Mouse (Mus musculus) ES-E14 (cell line): Measurements from ENCODE around the gene Kank1. TPM values are rescaled to one million over a fixed set of nuclear protein-coding genes. Genes with fewer than 3 reads are reported as not detected.
A peak's percentile ranks its signal among the peaks of the same experiment; 100 is the strongest.

Experiments used
- DNase-seq: peaks from one replicate; pipeline ENCODE4 v3.0.0-alpha.2; 2013; ENCODE audit warnings: low read depth, low spot score
- H3K27ac ChIP-seq: 2 replicates; pipeline ENCODE4 v1.5.1; 2012; ENCODE audit warnings: low read depth, mild to moderate bottlenecking, low read length, moderate library complexity, mixed read lengths; ENCODE audit not compliant: poor library complexity, insufficient read depth, severe bottlenecking
- H3K36me3 ChIP-seq: 2 replicates; pipeline ENCODE4 v1.6.1; 2012; ENCODE audit warnings: mild to moderate bottlenecking, low read length, moderate library complexity, mixed read lengths; ENCODE audit not compliant: control insufficient read depth, poor library complexity, insufficient read depth, severe bottlenecking
- H3K4me1 ChIP-seq, 2 experiments: fragments of 150-350 bp in 1 of 2; sonication (generic) in 1 of 2; 2 replicates each; pipeline ENCODE4 v1.6.1; 2012; ENCODE audit warnings: low read length in 2 of 2, mild to moderate bottlenecking in 1 of 2, mixed read lengths in 1 of 2; ENCODE audit not compliant: control insufficient read depth in 2 of 2, insufficient read depth in 2 of 2, poor library complexity in 1 of 2
- H3K4me3 ChIP-seq, 2 experiments: fragments of 150-350 bp in 1 of 2; sonication (generic) in 1 of 2; 2 replicates each; pipeline ENCODE4 v1.5.1; 2012; ENCODE audit warnings: low read length in 2 of 2, low read depth in 1 of 2, mild to moderate bottlenecking in 1 of 2, mixed read lengths in 1 of 2; ENCODE audit not compliant: insufficient read depth in 1 of 2, poor library complexity in 1 of 2, severe bottlenecking in 1 of 2
- H3K9ac ChIP-seq: 2 replicates; pipeline ENCODE4 v1.6.1; 2012; ENCODE audit warnings: low read depth, mild to moderate bottlenecking, low read length, mixed read lengths; ENCODE audit not compliant: poor library complexity, insufficient read depth, severe bottlenecking
- H3K9me3 ChIP-seq: fragments of 150-350 bp; sonication (generic); 2 replicates; pipeline ENCODE4 v1.6.1; 2012; ENCODE audit warnings: low read depth, mild to moderate bottlenecking, low read length; ENCODE audit not compliant: control insufficient read depth, insufficient read depth
- CHD2 ChIP-seq: IDR thresholded peaks from 2 replicates; pipeline ENCODE4 v1.6.1; 2014; ENCODE audit warnings: mild to moderate bottlenecking, low read depth, low read length, inconsistent platforms
- HCFC1 ChIP-seq: IDR thresholded peaks from 2 replicates; pipeline ENCODE4 v1.6.1; 2012; ENCODE audit warnings: low read length, inconsistent platforms, borderline replicate concordance; ENCODE audit not compliant: insufficient read depth
- MAFK ChIP-seq: IDR thresholded peaks from 2 replicates; pipeline ENCODE4 v1.6.1; 2014; ENCODE audit warnings: mild to moderate bottlenecking, low read depth, low read length, inconsistent platforms; ENCODE audit not compliant: insufficient read depth
- ZC3H11A ChIP-seq: IDR thresholded peaks from 2 replicates; pipeline ENCODE4 v1.6.1; 2012; ENCODE audit warnings: low read depth, mild to moderate bottlenecking, inconsistent platforms, low read length, borderline replicate concordance
- ZNF384 ChIP-seq: IDR thresholded peaks from 2 replicates; pipeline ENCODE4 v1.6.1; 2012; ENCODE audit warnings: low read depth, low read length, inconsistent platforms
- in situ Hi-C, 2 experiments: fragments of 600-800 bp; cut with MboI; formaldehyde crosslinking; loops; one replicate each; pipeline ENCODE4 v1.15.1; 2025; ENCODE audit warnings: low sequenced_read_pairs in 2 of 2, inconsistent platforms in 1 of 2; ENCODE audit not compliant: unreplicated experiment in 2 of 2
- total RNA-seq: library from RNA; depleted of rRNA; stranded (reverse); fragments of 300-350 nt; gene quantifications from 2 replicates; pipeline ENCODE4 v1.2.3, GENCODE M21; 2012

Gene Kank1
- total RNA-seq, 1 experiment, result 9.8 TPM

GRCm38 (mm10) chr19:25373594-25373993 lies 136.8 kb downstream of the Kank1 start:
- in situ Hi-C loops, result no loop called here
- Histone ChIP-seq H3K4me1 (peaks cover 0 to 13% of the 10 kb centered on the region in 2 experiments; a peak in 1 of 4 replicates), H3K4me3 (no peak overlapping the region), H3K9me3 (no peaks in the 10 kb centered on the region), H3K36me3 (no peaks in the 10 kb centered on the region), H3K9ac (no peak overlapping the region), H3K27ac (no peak overlapping the region)
- no peak for DNase-seq
- TF ChIP-seq ZC3H11A (no peak), CHD2 (no peak), MAFK (no peak), HCFC1 (no peak), ZNF384 (no peak)

- no peaks in the 10 kb centered on the region for H3K36me3 ChIP-seq
- no peak for TF ChIP-seq MAFK
- no peak for TF ChIP-seq HCFC1
- no peak for TF ChIP-seq ZC3H11A
- TF ChIP-seq ZNF384, result no peak
- TF ChIP-seq CHD2, result no peak
- no peak overlapping the region for H3K9ac ChIP-seq
- peaks cover 0 to 13% of the 10 kb centered on the region in 2 experiments; a peak in 1 of 4 replicates for H3K4me1 ChIP-seq
- in situ Hi-C loops, result no loop called here
- no peaks in the 10 kb centered on the region for H3K9me3 ChIP-seq
- no peak for DNase-seq
- no peak overlapping the region for H3K27ac ChIP-seq
- no peak overlapping the region for H3K4me3 ChIP-seq
These were observed 137.4 kb downstream of the Kank1 start for GRCm38 (mm10) chr19:25374191-25374590.

- TF ChIP-seq MAFK, result no peak
- no peak for TF ChIP-seq CHD2
- no peak for TF ChIP-seq HCFC1
- TF ChIP-seq ZC3H11A, result no peak
- no peak for TF ChIP-seq ZNF384
- H3K9me3 ChIP-seq, result no peaks in the 10 kb centered on the region
- no peak overlapping the region for H3K4me3 ChIP-seq
- H3K27ac ChIP-seq, result no peak overlapping the region; the same call in 1 of the 2 replicates
- H3K9ac ChIP-seq, result peak overlapping the region; percentile 39; the same call in 1 of the 2 replicates
- no peaks in the 10 kb centered on the region for H3K36me3 ChIP-seq
- peaks cover 0 to 13% of the 10 kb centered on the region in 2 experiments; a peak in 1 of 4 replicates for H3K4me1 ChIP-seq
- in situ Hi-C loops, result no loop called here
- peak; percentile 54 for DNase-seq
These were observed 138.2 kb downstream of the Kank1 start for GRCm38 (mm10) chr19:25374926-25375325.

GRCm38 (mm10) chr19:25376871-25377270 lies 140.1 kb downstream of the Kank1 start:
- Histone ChIP-seq H3K9ac (no peak overlapping the region), H3K4me1 (peaks cover 0 to 11% of the 10 kb centered on the region in 2 experiments; a peak in 1 of 4 replicates), H3K27ac (no peak overlapping the region), H3K4me3 (no peak overlapping the region), H3K9me3 (no peaks in the 10 kb centered on the region), H3K36me3 (no peaks in the 10 kb centered on the region)
- DNase-seq, result no peak
- TF ChIP-seq CHD2 (no peak), HCFC1 (no peak), MAFK (no peak), ZC3H11A (no peak), ZNF384 (no peak)
- in situ Hi-C loops, result no loop called here
